Mouse (Mus musculus) forebrain, embryonic 16.5 days (tissue): Measurements from ENCODE around the gene Hist1h4j. TPM values are rescaled to one million over a fixed set of nuclear protein-coding genes. Genes with fewer than 3 reads are reported as not detected.
"Not testable (repeated sequence)": the region's sequence is repeated elsewhere in the genome, so short reads cannot be mapped to it uniquely, and the experiment has no call there.

Experiments used
- ATAC-seq: fragments of 200-750 bp; cut with Nextera tagmentation; 2 replicates; pipeline ENCODE4 v1.8.0; 2017; ENCODE audit warnings: mild to moderate bottlenecking, moderate library complexity
- H3K27ac ChIP-seq: fragments of 300-500 bp; sonication (generic); 2 replicates; pipeline ENCODE4 v1.5.1; 2014; ENCODE audit warnings: low read length, control low read depth
- H3K27me3 ChIP-seq: fragments of 300-500 bp; sonication (generic); replicated peaks from 2 replicates; pipeline ENCODE4 v1.6.1; 2014; ENCODE audit warnings: low read length; ENCODE audit not compliant: control insufficient read depth, insufficient read depth
- H3K36me3 ChIP-seq: fragments of 300-500 bp; sonication (generic); 2 replicates; pipeline ENCODE4 v1.6.1; 2014; ENCODE audit not compliant: control insufficient read depth, insufficient read depth
- H3K4me1 ChIP-seq: fragments of 300-500 bp; sonication (generic); replicated peaks from 2 replicates; pipeline ENCODE4 v1.6.1; 2014; ENCODE audit warnings: low read length; ENCODE audit not compliant: control insufficient read depth, insufficient read depth
- H3K4me2 ChIP-seq: fragments of 300-500 bp; sonication (generic); 2 replicates; pipeline ENCODE4 v1.6.1; 2014; ENCODE audit warnings: mild to moderate bottlenecking, low read length, control low read depth
- H3K4me3 ChIP-seq: fragments of 300-500 bp; sonication (generic); replicated peaks from 2 replicates; pipeline ENCODE4 v1.5.1; 2014; ENCODE audit warnings: mild to moderate bottlenecking, low read length, control low read depth
- H3K9ac ChIP-seq: fragments of 300-500 bp; sonication (generic); replicated peaks from 2 replicates; pipeline ENCODE4 v1.6.1; 2014; ENCODE audit warnings: low read depth, low read length, control low read depth
- H3K9me3 ChIP-seq: fragments of 300-500 bp; sonication (generic); 2 replicates; pipeline ENCODE4 v1.6.1; 2016; ENCODE audit warnings: low read length; ENCODE audit not compliant: control insufficient read depth
- WGBS: fragments of 180-500 bp; shearing (Covaris S2); extraction: QIAGEN DNeasy Blood & Tissue Kit; methylation state at CpG from one replicate; pipeline ENCODE4 v1.1.7; 2014; 5-methylcytosine and 5-hydroxymethylcytosine counted together
- polyA plus RNA-seq: library from polyadenylated mRNA; unstranded; fragments of >200 nt; fragmentation: Nextera tagmentation; extraction: Ambion mirVana; gene quantifications from 2 replicates; pipeline ENCODE4 v1.2.1, GENCODE M21; 2015

The Hist1h4j gene
- polyA plus RNA-seq, 1 experiment from 2014 or later: 1.2 TPM

DNA sequence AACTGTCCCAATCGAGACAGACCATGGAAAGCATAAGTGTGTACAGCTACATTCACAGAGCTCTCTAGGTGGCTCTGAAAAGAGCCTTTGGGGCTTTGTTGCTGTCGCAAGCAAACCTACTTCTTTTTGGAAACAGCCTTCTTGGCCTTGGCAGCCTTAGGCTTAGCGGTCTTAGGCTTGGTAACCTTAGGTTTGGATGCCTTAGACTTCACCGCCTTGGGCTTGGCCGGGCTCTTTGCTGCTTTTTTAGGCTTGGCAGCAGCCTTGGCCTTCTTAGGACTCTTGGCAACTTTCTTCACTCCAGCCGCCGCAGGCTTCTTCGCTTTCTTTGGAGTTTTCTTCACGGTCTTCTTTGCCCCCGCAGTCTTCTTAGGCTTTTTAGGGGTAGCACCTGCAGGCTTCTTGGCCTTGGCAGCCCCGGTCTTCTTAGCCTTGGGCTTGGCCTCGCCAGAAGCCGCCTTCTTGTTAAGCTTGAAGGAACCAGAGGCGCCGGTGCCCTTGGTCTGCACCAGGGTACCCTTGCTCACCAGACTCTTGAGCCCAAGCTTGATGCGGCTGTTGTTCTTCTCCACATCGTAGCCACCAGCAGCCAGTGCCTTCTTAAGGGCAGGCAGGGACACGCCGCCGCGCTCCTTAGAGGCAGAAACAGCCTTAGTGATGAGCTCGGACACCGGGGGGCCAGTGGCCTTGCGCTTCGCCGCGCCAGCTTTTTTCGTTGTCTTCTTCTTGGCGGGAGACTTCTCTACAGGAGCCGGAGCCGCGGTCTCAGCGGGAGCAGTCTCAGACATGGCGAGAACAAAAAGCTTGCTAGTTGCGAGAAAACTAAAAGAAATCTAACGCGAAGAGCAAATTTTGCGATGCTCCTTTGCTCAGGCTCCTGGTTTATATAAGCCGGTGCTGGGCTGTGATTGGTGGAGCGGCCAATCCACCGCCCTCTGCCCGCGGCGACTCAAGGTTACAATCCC lies 45.2 kb downstream of the Hist1h4j start, which contains the start of gene Hist1h1b:
Gene Hist1h1b (minus strand): TSS at position 859 of the 965 bp plus-strand sequence.
- WGBS: under 1% methylated on average over 44 of the region's 44 CpGs
- ATAC-seq: 0 out of 2 replicates have a peak, but pooled peaks have one; percentile 6
- peaks cover 33% of the 10 kb centered on the region for H3K4me1 ChIP-seq
- no peaks in the 10 kb centered on the region for H3K27me3 ChIP-seq
- peak within 1 kb of the TSS; percentile 95 for H3K4me2 ChIP-seq
- no peaks in the 10 kb centered on the region for H3K9me3 ChIP-seq
- peak within 1 kb of the TSS; percentile 71 for H3K9ac ChIP-seq
- no peaks in the 10 kb centered on the region for H3K36me3 ChIP-seq
- H3K4me3 ChIP-seq: peak within 1 kb of the TSS; percentile 71
- peak within 1 kb of the TSS; percentile 87 for H3K27ac ChIP-seq

DNA sequence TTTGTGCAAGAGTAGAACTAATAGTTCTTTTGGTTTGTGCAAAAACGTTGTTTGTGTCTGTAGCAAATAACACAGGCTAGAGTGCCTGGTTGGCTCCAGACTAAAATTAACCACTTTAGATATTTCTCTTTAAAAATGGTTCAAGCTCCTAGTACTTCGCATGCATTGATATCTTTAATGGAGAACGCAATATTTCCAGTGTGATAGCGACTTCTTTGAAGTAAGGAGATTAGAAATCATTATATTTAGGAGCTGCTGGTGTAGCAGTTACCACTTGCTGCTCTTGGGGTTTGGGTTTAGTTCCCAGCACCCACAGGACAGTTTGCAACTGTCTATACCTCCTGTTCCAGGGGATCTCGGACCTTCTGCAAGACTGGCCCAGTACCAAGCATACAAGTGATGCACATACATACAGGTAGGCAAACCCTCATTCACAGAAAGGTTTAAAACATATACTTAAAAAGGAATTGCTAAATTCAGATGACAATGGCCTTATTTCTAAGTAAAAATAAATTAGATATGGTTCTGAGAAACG lies 46.2 kb downstream of the Hist1h4j start:
- H3K27me3 ChIP-seq: no peaks in the 10 kb centered on the region
- no peak for ATAC-seq
- no peak overlapping the region for H3K4me2 ChIP-seq
- 47% methylated on average over 6 of the region's 6 CpGs for WGBS
- peaks cover 37% of the 10 kb centered on the region for H3K4me1 ChIP-seq
- H3K9me3 ChIP-seq: no peaks in the 10 kb centered on the region
- no peak overlapping the region for H3K4me3 ChIP-seq
- no peaks in the 10 kb centered on the region for H3K36me3 ChIP-seq
- H3K9ac ChIP-seq: no peak overlapping the region
- peak overlapping the region; percentile 44; the same call in 1 of the 2 replicates for H3K27ac ChIP-seq

DNA sequence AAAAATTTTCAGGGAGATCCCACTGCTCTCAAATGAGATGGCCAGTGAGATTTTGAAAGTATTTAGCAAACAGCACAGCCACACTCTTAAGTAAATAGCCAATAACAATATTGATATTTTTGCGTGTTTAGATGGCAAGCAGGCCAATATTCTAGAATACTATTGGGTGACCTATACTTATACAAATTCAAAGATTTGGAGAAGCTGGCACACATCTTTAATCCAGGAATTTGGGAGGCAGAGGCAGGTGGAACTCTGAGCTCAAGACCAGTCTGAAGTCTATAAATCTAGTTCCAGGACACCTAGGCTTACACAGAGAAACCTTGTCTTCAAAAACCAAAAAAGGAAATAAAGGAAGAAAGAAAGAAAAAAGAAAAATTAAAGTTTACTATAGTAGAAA lies 46.8 kb downstream of the Hist1h4j start:
- H3K4me3 ChIP-seq: no peak overlapping the region
- WGBS: 97% methylated on average over 1 of the region's 1 CpGs

DNA sequence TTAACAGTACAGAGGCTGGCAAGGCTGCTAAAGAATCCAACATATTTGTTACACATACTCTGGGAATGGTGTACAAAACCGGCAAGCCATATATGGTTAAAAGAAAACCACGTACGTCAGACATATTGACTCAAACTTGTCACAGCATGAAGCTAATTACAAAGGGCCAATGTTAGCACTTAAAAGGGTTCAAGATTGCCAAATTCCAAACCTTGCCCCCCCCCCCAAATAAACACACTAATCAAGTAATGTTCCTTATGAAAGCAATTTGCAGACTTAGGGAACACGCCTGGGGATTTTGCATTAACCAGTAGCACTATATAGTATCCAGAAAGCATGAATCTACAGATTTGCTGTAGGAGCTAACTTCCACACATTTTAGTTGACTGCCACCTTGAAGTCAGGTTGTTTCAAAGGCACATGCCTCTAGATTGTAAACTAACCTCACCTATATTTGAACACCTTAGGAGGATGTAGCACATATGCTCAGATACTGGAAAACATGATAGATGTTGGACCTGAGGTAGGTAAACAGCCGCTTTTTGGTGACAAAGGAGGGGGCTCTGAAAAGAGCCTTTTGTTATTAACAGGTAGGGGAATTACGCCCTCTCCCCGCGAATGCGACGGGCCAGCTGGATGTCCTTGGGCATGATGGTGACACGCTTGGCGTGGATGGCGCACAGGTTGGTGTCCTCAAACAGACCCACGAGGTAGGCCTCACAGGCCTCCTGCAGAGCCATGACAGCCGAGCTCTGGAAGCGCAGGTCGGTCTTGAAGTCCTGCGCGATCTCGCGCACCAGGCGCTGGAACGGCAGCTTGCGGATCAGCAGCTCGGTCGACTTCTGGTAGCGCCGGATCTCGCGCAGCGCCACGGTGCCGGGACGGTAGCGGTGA lies 47.7 kb downstream of the Hist1h4j start:
- WGBS: 0% methylated on average over 16 of the region's 35 CpGs
- Histone ChIP-seq H3K4me1 (peaks cover 38% of the 10 kb centered on the region), H3K9ac (peak overlapping the region; percentile 59), H3K27ac (peak overlapping the region; percentile 79), H3K4me2 (peak overlapping the region; percentile 76), H3K4me3 (peak overlapping the region; percentile 49)
- ATAC-seq, H3K9me3 ChIP-seq, H3K36me3 ChIP-seq, H3K27me3 ChIP-seq: not testable (repeated sequence)

More for the DNA sequence above, 46.8 kb downstream of the Hist1h4j start:
- H3K9me3 ChIP-seq: no peaks in the 10 kb centered on the region
- no peaks in the 10 kb centered on the region for H3K27me3 ChIP-seq
- no peak for ATAC-seq
- peaks cover 38% of the 10 kb centered on the region for H3K4me1 ChIP-seq
- no peak overlapping the region for H3K27ac ChIP-seq
- no peaks in the 10 kb centered on the region for H3K36me3 ChIP-seq
- no peak overlapping the region for H3K9ac ChIP-seq
- no peak overlapping the region for H3K4me2 ChIP-seq

DNA sequence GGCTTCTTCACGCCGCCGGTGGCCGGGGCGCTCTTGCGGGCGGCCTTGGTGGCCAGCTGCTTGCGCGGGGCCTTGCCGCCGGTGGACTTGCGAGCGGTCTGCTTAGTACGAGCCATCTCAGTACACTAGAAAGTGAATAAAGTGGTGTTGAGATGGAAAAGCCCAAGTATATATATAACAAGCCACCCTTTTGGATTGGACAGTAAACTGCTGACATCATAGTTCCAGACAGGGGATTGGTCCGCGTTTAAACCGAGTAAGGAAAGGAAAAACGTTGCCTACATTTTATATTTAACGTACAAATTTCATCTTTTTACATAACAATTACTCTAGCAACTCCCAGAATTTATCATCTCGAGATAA lies 48.4 kb downstream of the Hist1h4j start, which contains the start of gene Hist1h3i:
Gene Hist1h3i (minus strand): TSS at position 116 of the 363 bp plus-strand sequence.
- H3K27me3 ChIP-seq: no peaks in the 10 kb centered on the region
- peak within 1 kb of the TSS; percentile 59 for H3K9ac ChIP-seq
- peak within 1 kb of the TSS; percentile 49 for H3K4me3 ChIP-seq
- ATAC-seq: peak; percentile 77
- no peaks in the 10 kb centered on the region for H3K9me3 ChIP-seq
- H3K27ac ChIP-seq: peak within 1 kb of the TSS; percentile 79
- peak within 1 kb of the TSS; percentile 76 for H3K4me2 ChIP-seq
- H3K4me1 ChIP-seq: peaks cover 42% of the 10 kb centered on the region
- no peaks in the 10 kb centered on the region for H3K36me3 ChIP-seq
- WGBS: under 1% methylated on average over 14 of the region's 20 CpGs

DNA sequence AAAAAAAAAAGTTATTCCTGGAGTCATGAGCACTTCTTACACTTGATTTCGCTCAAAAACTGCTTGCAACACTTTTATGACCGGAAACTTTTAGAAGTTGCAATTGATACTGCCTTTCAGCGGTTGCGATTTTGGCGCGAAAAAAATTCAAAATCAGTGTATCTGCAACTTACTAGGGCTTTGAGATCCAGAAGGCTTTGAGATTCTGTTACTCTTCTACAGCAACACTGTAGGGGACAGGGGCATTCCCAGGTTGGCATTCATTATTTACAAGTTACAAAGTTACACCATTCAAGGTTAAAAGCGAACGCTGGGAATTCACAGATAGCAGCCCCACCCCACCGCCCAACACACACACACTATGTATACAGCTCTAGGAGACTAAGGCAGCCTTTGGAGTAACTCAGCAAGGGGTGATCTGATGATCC lies 48.9 kb downstream of the Hist1h4j start:
- Histone ChIP-seq H3K4me1 (peaks cover 45% of the 10 kb centered on the region), H3K4me2 (peak overlapping the region; percentile 56), H3K27ac (peak overlapping the region; percentile 72), H3K36me3 (no peaks in the 10 kb centered on the region), H3K9ac (no peak overlapping the region), H3K27me3 (no peaks in the 10 kb centered on the region), H3K9me3 (no peaks in the 10 kb centered on the region), H3K4me3 (peak overlapping the region; percentile 41)
- no peak for ATAC-seq
- under 1% methylated on average over 9 of the region's 9 CpGs for WGBS

DNA sequence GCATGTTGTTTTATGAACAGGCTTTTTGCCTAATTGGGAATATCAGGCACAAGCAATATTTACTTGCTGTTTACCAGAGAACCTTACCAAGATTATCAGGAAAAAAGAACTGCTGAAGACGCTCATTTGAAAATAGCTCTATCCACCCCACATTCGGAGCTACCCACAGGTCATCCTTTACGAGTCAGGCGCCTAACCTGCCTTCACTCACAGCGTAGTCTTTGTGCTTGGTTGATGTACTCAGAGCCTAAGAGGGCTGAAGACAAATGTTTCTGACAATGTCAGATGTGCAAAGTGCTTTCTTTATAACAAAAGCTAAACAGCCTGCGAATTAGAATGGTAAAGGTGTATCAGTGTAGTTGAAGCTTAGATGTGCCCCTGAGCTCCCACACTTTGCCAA lies 49.4 kb downstream of the Hist1h4j start:
- no peaks in the 10 kb centered on the region for H3K9me3 ChIP-seq
- H3K27me3 ChIP-seq: no peaks in the 10 kb centered on the region
- peaks cover 42% of the 10 kb centered on the region for H3K4me1 ChIP-seq
- WGBS: 25% methylated on average over 6 of the region's 6 CpGs
- no peak overlapping the region; the same call in 1 of the 2 replicates for H3K4me2 ChIP-seq
- no peak for ATAC-seq
- no peaks in the 10 kb centered on the region for H3K36me3 ChIP-seq
- H3K4me3 ChIP-seq: no peak overlapping the region
- no peak overlapping the region for H3K9ac ChIP-seq
- peak overlapping the region; percentile 72 for H3K27ac ChIP-seq
